Mouse (Mus musculus) lung, embryonic 15.5 days (tissue): ENCODE data around the gene Foxl1. TPM values are rescaled to one million over a fixed set of nuclear protein-coding genes. Genes with fewer than 3 reads are reported as not detected.
"Not testable (repeated sequence)": the region's sequence is repeated elsewhere in the genome, so short reads cannot be mapped to it uniquely, and the experiment has no call there.

Source experiments
- ATAC-seq: fragments of 200-750 bp; cut with Nextera tagmentation; 2 replicates; pipeline ENCODE4 v1.8.0; 2017; ENCODE audit warnings: moderate number of reproducible peaks, borderline replicate concordance; ENCODE audit not compliant: low FRiP score, low TSS enrichment; ENCODE audit errors: extremely low read depth
- H3K27ac ChIP-seq: fragments of 300-500 bp; sonication (generic); 2 replicates; pipeline ENCODE4 v1.5.1; 2015; ENCODE audit warnings: moderate library complexity, mild to moderate bottlenecking, inconsistent platforms
- H3K27me3 ChIP-seq: fragments of 300-500 bp; sonication (generic); 2 replicates; pipeline ENCODE4 v1.6.1; 2015; ENCODE audit warnings: inconsistent platforms
- H3K36me3 ChIP-seq: fragments of 300-500 bp; sonication (generic); 2 replicates; pipeline ENCODE4 v1.6.1; 2015; ENCODE audit warnings: inconsistent platforms
- H3K4me1 ChIP-seq: fragments of 300-500 bp; sonication (generic); 2 replicates; pipeline ENCODE4 v1.6.1; 2015; ENCODE audit warnings: inconsistent platforms
- H3K4me2 ChIP-seq: fragments of 300-500 bp; sonication (generic); 2 replicates; pipeline ENCODE4 v1.6.1; 2015; ENCODE audit warnings: inconsistent platforms, mild to moderate bottlenecking, moderate library complexity
- H3K4me3 ChIP-seq: fragments of 300-500 bp; sonication (generic); 2 replicates; pipeline ENCODE4 v1.5.1; 2015; ENCODE audit warnings: mild to moderate bottlenecking, inconsistent platforms
- H3K9ac ChIP-seq: fragments of 300-500 bp; sonication (generic); 2 replicates; pipeline ENCODE4 v1.6.1; 2015; ENCODE audit warnings: inconsistent platforms
- H3K9me3 ChIP-seq: fragments of 300-500 bp; sonication (generic); 2 replicates; pipeline ENCODE4 v1.6.1; 2016; ENCODE audit warnings: inconsistent platforms
- WGBS: fragments of 180-500 bp; shearing (Covaris S2); methylation state at CpG from one replicate; pipeline ENCODE4 v1.1.7; 2015; 5-methylcytosine and 5-hydroxymethylcytosine counted together
- polyA plus RNA-seq: library from polyadenylated mRNA; unstranded; fragments of >200 nt; fragmentation: Nextera tagmentation; extraction: Ambion mirVana; gene quantifications from 2 replicates; pipeline ENCODE4 v1.2.1, GENCODE M21; 2015

Gene Foxl1
- polyA plus RNA-seq, 1 experiment from 2014 or later = 6.8 TPM

DNA sequence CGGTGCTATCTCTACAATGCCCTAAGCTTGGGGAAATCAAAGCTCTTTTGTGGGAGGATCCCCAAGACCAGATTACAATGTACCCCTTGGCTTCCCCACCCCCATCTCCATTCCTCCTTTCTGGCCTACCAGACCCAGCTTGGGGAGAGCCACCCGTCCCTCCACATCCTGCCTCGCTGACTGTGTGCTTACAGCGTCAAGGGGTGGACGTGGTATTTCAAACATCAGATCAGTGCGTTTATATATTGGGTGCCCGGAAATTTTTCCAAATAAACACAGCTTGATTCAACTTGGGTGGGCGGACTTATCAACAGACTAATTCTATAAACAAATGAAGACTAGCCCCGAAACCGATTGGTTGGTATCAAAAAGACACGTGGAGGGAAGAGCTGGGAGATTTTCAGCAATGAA lies 444 bp upstream of the Foxl1 start:
- H3K4me1 ChIP-seq = peaks cover 41% of the 10 kb centered on the region

DNA sequence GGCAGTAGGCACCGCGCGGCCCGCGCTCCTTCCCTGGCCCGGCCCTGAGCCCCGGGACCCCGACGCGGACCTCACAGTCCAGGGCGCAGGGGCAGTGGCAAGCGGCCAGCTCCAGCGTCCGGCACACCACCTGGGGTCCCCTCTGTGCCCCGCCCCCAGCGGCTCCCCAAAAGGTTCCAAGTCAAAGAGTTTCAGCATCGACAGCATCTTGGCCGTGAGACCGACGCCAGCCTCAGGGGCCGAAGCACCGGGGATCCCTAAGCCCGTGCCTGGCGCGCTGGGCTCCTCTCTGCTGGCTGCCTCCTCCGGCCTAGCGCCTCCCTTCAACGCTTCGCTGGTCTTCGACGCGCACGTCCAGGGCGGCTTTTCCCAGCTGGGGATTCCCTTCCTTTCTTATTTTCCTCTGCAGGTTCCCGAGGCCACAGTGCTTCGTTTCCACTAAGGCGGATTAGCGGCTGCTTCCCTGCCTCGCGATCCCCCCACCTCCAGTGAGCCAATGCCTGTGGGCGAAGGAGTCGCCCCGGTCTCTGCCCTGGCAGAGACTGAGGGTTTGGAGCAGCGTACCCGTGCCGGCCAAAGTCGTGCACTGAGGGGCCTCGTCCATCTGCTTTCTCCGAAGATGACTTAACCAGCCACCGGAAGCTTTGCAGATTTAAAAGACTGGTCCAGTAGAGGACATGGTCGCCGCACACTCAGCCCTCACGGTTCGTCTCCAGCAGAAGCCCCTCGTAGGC lies 958 bp downstream of the Foxl1 start:
- Histone ChIP-seq H3K36me3 (no peaks in the 10 kb centered on the region), H3K9ac (peak overlapping the region; percentile 42), H3K27me3 (peaks cover 84% of the 10 kb centered on the region), H3K27ac (peak overlapping the region; percentile 88), H3K4me3 (peak overlapping the region; percentile 43), H3K9me3 (no peaks in the 10 kb centered on the region), H3K4me1 (peaks cover 41% of the 10 kb centered on the region), H3K4me2 (peak overlapping the region; percentile 68)
- WGBS = 2% methylated on average over 55 of the region's 55 CpGs
- ATAC-seq = 0 out of 2 replicates have a peak, but pooled peaks have one; percentile 1

More for the DNA sequence above, 444 bp upstream of the Foxl1 start:
- Histone ChIP-seq H3K9me3 (no peaks in the 10 kb centered on the region), H3K27me3 (peaks cover 97% of the 10 kb centered on the region), H3K9ac (no peak overlapping the region), H3K36me3 (no peaks in the 10 kb centered on the region), H3K4me2 (peak overlapping the region; percentile 68), H3K27ac (peak overlapping the region; percentile 43; the same call in 1 of the 2 replicates), H3K4me3 (peak overlapping the region; percentile 43)
- ATAC-seq = peak; percentile 73
- 3% methylated on average over 11 of the region's 11 CpGs for WGBS

DNA sequence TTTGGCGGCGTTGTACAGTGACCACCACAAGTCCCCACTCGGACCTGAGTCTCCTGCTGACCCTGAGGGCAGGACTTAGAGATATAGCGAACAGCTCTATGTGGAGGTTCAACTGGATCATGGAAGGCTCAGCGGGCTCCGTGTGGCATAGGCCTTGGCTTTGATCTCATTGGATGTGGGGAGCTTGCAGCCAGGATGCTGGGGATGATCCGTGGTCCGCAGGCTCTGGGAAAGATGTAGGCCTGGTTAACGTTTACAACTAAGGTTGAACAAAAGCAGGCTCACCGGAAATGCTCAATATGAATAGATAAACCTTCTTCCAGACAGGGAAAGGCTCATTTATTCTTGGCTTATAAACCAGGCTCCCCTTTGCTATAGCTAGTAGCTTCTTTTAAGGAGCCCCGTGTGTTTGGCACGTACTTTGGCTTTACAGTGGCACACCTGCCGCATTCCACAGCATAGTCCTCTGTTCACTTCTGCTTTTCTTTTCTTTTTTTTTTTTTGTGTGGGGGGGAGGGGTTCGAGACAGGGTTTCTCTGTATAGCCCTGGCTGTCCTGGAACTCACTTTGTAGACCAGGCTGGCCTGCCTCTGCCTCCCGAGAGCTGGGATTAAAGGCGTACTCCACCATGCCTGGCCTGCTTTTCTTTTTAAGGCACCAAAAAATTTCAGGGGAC lies 1.7 kb downstream of the Foxl1 start:
- Histone ChIP-seq H3K9ac (0 out of 2 replicates have a peak overlapping the region, but pooled peaks have one; percentile 42), H3K4me3 (peak overlapping the region; percentile 43), H3K27ac (no peak overlapping the region), H3K4me2 (peak overlapping the region; percentile 68), H3K36me3 (no peaks in the 10 kb centered on the region), H3K4me1 (peaks cover 41% of the 10 kb centered on the region), H3K9me3 (no peaks in the 10 kb centered on the region), H3K27me3 (peaks cover 77% of the 10 kb centered on the region)
- WGBS = 26% methylated on average over 16 of the region's 16 CpGs
- no peak for ATAC-seq

DNA sequence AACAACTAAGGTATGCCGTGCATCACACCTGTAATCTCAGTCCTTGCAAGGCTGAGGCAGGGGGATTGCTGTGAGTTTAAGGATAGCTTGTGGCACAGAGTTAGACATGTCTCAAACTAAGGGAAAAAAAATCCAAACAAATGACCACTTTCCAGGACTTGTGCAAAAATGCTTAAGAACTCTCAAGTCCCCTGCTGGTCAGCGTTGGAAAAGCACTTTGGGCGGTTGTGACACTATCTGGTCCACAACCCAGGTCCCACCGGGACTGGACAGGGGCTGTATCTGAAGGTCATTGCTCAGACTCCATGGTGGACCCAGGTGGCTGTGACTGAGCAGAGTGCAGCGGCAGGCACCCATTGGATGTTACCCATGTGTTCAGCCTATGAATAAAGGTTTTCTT lies 2.8 kb downstream of the Foxl1 start:
- peaks cover 38% of the 10 kb centered on the region for H3K4me1 ChIP-seq

DNA sequence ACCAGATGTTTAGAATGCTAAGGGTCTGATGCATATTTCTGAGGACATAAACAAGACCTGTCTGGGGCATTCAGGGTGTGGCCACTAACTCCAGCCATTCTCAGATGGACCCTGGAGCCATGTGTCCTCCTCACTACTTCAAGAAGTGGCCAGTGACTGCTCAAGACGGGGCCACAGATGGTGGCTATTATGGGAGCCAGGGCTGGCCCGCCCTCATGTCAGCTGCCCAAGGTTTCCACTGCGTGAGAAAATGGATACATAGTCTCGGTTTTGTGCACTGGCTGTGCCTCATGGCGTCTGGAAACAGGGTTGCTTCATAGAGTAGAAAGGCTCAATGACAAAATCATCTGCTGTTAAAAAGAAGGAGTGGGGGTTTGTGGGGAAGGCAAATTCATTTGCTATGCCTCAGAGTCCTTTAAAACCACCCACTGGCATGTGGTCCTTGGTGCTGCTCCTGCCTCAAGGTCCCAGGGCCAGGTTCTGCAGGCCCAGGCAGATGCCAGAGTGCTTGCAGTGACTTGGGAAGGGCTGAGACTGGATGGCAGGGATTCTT lies 5.3 kb downstream of the Foxl1 start:
- 0 out of 2 replicates have a peak, but pooled peaks cover 3% of the 10 kb centered on the region for H3K36me3 ChIP-seq
- peaks cover 42% of the 10 kb centered on the region for H3K27me3 ChIP-seq
- no peak overlapping the region for H3K4me3 ChIP-seq
- WGBS = 80% methylated on average over 5 of the region's 5 CpGs
- H3K27ac ChIP-seq = no peak overlapping the region
- H3K4me1 ChIP-seq = peaks cover 14% of the 10 kb centered on the region
- H3K4me2 ChIP-seq = no peak overlapping the region
- no peak for ATAC-seq
- H3K9me3 ChIP-seq = peaks cover 5% of the 10 kb centered on the region; the same call in 1 of the 2 replicates
- no peak overlapping the region for H3K9ac ChIP-seq

More for the DNA sequence above, 2.8 kb downstream of the Foxl1 start:
- peak overlapping the region; percentile 27 for H3K4me2 ChIP-seq
- H3K36me3 ChIP-seq = no peaks in the 10 kb centered on the region
- no peak overlapping the region for H3K4me3 ChIP-seq
- H3K27ac ChIP-seq = no peak overlapping the region
- no peaks in the 10 kb centered on the region for H3K9me3 ChIP-seq
- peaks cover 67% of the 10 kb centered on the region for H3K27me3 ChIP-seq
- WGBS = 30% methylated on average over 5 of the region's 5 CpGs
- no peak for ATAC-seq
- no peak overlapping the region for H3K9ac ChIP-seq

DNA sequence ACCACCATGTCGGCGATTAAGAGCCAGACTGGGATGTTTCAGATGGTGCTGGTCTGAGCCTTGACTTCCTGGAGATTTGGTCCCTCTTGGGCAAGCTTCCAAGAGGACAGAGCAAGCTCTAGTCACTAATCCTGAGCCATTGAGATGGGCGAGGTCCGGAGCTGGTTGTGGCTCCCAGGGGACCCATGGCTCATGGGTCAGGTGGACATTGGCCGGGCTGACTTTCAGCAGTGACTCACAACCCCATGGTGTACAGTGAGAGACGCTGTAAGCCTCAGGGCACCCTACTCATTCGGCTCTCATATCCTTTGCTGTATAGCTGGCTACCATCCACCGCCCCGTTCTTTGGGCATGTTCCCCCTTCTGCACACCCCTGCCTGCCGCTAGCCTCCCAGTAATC lies 6.4 kb downstream of the Foxl1 start:
- peaks cover 4% of the 10 kb centered on the region for H3K4me1 ChIP-seq
- no peak overlapping the region for H3K9ac ChIP-seq
- WGBS = 85% methylated on average over 10 of the region's 10 CpGs
- H3K4me3 ChIP-seq = no peak overlapping the region
- 0 out of 2 replicates have a peak, but pooled peaks cover 3% of the 10 kb centered on the region for H3K36me3 ChIP-seq
- H3K27ac ChIP-seq = no peak overlapping the region
- H3K4me2 ChIP-seq = no peak overlapping the region
- H3K27me3 ChIP-seq = peaks cover 31% of the 10 kb centered on the region
- no peak for ATAC-seq
- peaks cover 5% of the 10 kb centered on the region; the same call in 1 of the 2 replicates for H3K9me3 ChIP-seq

DNA sequence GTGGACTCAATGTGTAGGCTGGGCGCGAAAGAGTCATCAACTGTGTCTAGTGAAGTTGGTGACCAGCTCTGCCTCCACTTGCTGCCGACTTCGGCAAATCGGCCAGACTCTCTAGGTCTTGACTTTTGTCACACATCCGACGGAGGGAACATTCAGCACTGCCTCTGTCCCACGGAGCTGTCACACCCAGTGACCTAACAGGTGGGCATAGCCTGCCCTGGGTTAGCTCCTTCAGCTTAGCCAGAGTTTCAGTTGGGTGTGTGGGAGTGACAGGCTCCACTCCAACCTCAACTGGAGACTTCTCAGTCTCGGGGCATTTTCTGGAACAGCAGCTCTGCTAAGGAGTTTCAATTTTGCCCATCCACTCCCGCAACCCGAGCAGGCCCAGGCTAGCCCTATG lies 6.8 kb downstream of the Foxl1 start:
- H3K36me3 ChIP-seq = 0 out of 2 replicates have a peak, but pooled peaks cover 3% of the 10 kb centered on the region
- H3K4me1 ChIP-seq = peaks cover under 1% of the 10 kb centered on the region; the same call in 1 of the 2 replicates
- peaks cover 5% of the 10 kb centered on the region; the same call in 1 of the 2 replicates for H3K9me3 ChIP-seq
- H3K4me2 ChIP-seq = no peak overlapping the region
- 86% methylated on average over 11 of the region's 11 CpGs for WGBS
- H3K27ac ChIP-seq = no peak overlapping the region
- H3K27me3 ChIP-seq = peaks cover 27% of the 10 kb centered on the region
- no peak for ATAC-seq
- H3K4me3 ChIP-seq = no peak overlapping the region
- H3K9ac ChIP-seq = no peak overlapping the region

DNA sequence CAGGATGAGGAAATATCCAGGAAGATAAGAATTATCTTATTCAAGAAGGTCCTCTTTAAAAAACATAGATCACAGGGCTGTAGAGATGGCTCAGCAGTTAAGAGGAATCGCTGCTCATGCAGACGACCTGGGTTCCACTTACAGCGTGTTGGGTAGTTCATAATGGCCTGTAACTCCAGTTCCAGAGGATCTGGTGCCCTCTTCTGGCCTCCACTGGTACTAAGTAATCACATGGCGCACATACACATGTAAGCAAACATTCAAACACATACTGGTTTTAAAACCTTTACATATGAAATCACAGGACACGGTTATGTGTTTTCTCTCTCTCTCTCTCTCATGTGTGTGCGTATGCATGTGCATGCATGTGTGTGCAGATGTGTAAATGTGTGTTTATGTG lies 9.1 kb downstream of the Foxl1 start:
- no peak for ATAC-seq
- Histone ChIP-seq H3K4me2 (no peak overlapping the region), H3K9ac (no peak overlapping the region), H3K4me3 (no peak overlapping the region), H3K27me3 (peaks cover 5% of the 10 kb centered on the region; the same call in 1 of the 2 replicates), H3K36me3 (0 out of 2 replicates have a peak, but pooled peaks cover 3% of the 10 kb centered on the region), H3K27ac (no peak overlapping the region), H3K4me1 (no peaks in the 10 kb centered on the region; the same call in 1 of the 2 replicates), H3K9me3 (peaks cover 5% of the 10 kb centered on the region; the same call in 1 of the 2 replicates)
- WGBS = 94% methylated on average over 6 of the region's 6 CpGs

DNA sequence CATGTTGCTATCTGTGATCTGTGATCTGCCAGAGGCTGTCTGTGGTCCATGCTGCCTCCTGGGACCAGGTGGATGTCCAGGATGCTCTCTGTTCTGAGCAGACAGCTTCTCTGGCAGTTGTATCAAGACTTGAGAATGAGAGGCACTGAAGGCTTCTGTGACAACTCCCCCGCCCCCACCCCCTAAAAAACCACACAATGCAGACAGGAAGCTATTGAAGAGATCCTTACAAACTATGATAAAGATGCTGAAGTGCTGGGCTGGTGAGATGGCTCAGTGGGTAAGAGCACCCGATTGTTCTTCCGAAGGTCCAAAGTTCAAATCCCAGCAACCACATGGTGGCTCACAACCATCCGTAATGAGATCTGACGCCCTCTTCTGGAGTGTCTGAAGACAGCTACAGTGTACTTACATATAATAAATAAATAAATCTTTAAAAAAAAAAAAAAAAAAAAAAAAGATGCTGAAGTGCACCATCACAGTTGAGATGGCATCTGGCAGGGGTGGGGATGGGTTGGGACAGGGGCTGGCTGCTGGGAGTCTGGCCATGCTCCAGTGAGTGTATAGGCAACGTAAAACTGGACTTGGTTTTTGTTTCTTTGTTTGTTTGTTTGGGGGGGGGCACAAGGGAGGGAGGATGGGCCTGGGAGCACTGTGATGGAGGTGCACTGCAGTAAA lies 17.9 kb downstream of the Foxl1 start:
- not testable (repeated sequence) for H3K4me3 ChIP-seq, H3K9me3 ChIP-seq, H3K27ac ChIP-seq, H3K4me2 ChIP-seq, H3K36me3 ChIP-seq, H3K4me1 ChIP-seq, ATAC-seq, H3K9ac ChIP-seq
- 47% methylated on average over 4 of the region's 6 CpGs for WGBS
- H3K27me3 ChIP-seq = peaks cover 17% of the 10 kb centered on the region

DNA sequence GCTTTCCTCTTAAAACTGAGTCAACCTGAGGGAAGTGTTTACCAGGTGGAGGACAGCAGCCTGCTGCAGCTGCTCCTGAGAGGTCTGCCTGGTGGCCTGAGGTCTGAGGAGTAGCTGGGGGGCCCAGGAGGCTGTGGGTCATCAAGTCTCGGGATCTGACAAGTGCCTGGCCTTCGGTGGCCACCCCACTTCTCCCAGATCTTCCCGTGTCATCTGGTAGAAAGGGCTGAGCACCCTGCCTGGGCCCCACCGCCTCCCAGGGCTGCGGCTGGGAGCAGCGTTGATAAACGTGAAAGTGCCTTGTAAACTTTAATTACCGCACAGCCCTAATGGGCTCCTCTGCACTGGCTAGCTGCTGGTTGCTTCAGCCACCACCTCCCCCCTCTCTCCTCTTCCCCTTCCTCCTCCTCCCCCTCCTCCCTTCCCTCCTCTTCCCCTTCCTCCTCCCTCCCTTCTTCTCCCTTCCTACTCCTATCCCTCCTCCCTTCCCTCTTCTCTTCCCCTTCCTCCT lies 20.9 kb downstream of the Foxl1 start:
- Histone ChIP-seq H3K4me3 (no peak overlapping the region), H3K9me3 (no peaks in the 10 kb centered on the region), H3K27ac (no peak overlapping the region), H3K27me3 (peaks cover 15% of the 10 kb centered on the region), H3K9ac (no peak overlapping the region), H3K36me3 (no peaks in the 10 kb centered on the region), H3K4me1 (0 out of 2 replicates have a peak, but pooled peaks cover 9% of the 10 kb centered on the region), H3K4me2 (no peak overlapping the region)
- 9% methylated on average over 8 of the region's 8 CpGs for WGBS
- ATAC-seq = no peak

DNA sequence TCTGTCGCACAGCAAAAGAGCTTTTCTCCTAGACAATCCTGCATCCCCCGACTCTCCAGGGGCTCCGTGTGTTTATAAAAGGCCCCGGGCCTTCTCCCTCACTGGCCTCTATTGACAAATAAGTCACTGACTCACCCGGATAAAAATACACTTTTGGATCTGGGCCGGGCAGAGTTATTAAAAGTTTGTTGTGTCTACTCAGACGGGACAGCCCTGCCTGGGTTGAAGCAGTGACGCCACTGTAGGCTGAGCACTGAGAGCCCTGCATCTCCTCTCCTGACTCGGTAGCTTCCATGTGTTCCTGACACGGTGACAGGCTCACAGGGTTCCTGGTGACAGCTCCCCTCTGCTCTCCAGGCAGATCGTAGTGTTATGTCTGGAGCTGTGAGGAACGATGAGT lies 24.7 kb downstream of the Foxl1 start:
- Histone ChIP-seq H3K9ac (no peak overlapping the region), H3K27ac (0 out of 2 replicates have a peak overlapping the region, but pooled peaks have one; percentile 21), H3K9me3 (no peaks in the 10 kb centered on the region), H3K4me3 (no peak overlapping the region), H3K4me1 (0 out of 2 replicates have a peak, but pooled peaks cover 9% of the 10 kb centered on the region), H3K36me3 (no peaks in the 10 kb centered on the region), H3K27me3 (peaks cover 10% of the 10 kb centered on the region), H3K4me2 (no peak overlapping the region)
- peak; percentile 75 for ATAC-seq
- 26% methylated on average over 12 of the region's 12 CpGs for WGBS
